ENCODE assay signal across 8 mouse cellular contexts in the genomic region with DNA sequence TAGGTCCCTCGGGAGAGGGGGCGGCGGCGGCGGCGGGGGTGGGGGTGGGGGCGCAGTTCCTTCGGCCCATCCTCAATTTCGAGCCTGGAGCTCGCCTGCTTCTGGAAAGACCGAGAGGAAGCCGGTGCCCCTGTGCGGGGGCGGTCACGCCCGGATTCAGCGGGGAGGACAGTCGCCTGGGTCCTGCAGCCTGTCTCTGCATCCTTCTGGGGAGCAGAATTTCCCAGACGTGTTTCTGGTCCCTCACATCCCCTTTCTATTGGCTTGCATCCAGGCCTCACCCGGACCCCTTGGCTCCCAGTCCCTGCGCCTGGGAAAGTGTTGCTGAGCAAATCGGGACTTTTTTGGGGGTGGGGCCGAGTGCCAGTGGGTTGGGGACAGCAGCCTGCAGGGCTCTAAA. TPM values are rescaled to one million over a fixed set of nuclear protein-coding genes. Genes with fewer than 3 reads are reported as not detected.
DNase-seq lines count a peak whose midpoint lies in the region; ATAC-seq and TF ChIP-seq lines count a peak whose summit lies in the region.

No protein-coding gene starts in this region.

- 0 out of 2 replicates have a peak, but pooled peaks cover 4% of the 10 kb centered on the region for H3K4me1 ChIP-seq in forebrain, embryonic 14.5 days (ENCODE audit: control insufficient read depth, insufficient read depth, low read length)
- H3K4me1 ChIP-seq in hindbrain, embryonic 16.5 days (ENCODE audit: control insufficient read depth, insufficient read depth, low read depth, low read length): peaks cover 8% of the 10 kb centered on the region
- H3K4me1 ChIP-seq in liver, embryonic 14.5 days (replicated peaks; ENCODE audit: control insufficient read depth in 2 of 2, insufficient read depth in 2 of 2, low read length in 1 of 2): no peaks in the 10 kb centered on the region
- H3K4me1 ChIP-seq in small intestine, adult 2 months (ENCODE audit: control insufficient read depth, insufficient read depth, insufficient read length, low read length): no peaks in the 10 kb centered on the region

- peak overlapping the region; percentile 73 for H3K9ac ChIP-seq in forebrain, embryonic 14.5 days (ENCODE audit: low read length)
- peak overlapping the region; percentile 78 for H3K9ac ChIP-seq in hindbrain, embryonic 16.5 days (ENCODE audit: low read depth, low read length)
- H3K9ac ChIP-seq in liver, embryonic 14.5 days (replicated peaks): no peak overlapping the region

- H3K36me3 ChIP-seq in forebrain, embryonic 14.5 days (ENCODE audit: control insufficient read depth, insufficient read depth, low read length): no peaks in the 10 kb centered on the region
- no peaks in the 10 kb centered on the region for H3K36me3 ChIP-seq in hindbrain, embryonic 16.5 days (ENCODE audit: control insufficient read depth, insufficient read depth, low read length)
- no peaks in the 10 kb centered on the region for H3K36me3 ChIP-seq in liver, embryonic 14.5 days (replicated peaks; ENCODE audit: control insufficient read depth, insufficient read depth, low read depth)
- no peaks in the 10 kb centered on the region for H3K36me3 ChIP-seq in small intestine, adult 2 months (ENCODE audit: control insufficient read depth, insufficient read depth, low read length)

- H3K4me2 ChIP-seq in forebrain, embryonic 14.5 days (ENCODE audit: low read length): peak overlapping the region; percentile 81
- peak overlapping the region; percentile 83 for H3K4me2 ChIP-seq in hindbrain, embryonic 16.5 days (ENCODE audit: low read length)
- H3K4me2 ChIP-seq in liver, embryonic 14.5 days (ENCODE audit: low read depth): peak overlapping the region; percentile 60

- TF ChIP-seq POLR2A in small intestine, adult 2 months (IDR thresholded peaks at IDR 0.05; ENCODE audit: low read depth, low read length): no peak

- H3K4me3 ChIP-seq in forebrain, embryonic 14.5 days (ENCODE audit: low read depth, low read length): peak overlapping the region; percentile 65
- H3K4me3 ChIP-seq in hindbrain, embryonic 16.5 days (ENCODE audit: low read length): peak overlapping the region; percentile 74
- H3K4me3 ChIP-seq in liver, embryonic 14.5 days (ENCODE audit: insufficient read depth in 1 of 2, low read depth in 2 of 2, low read length in 2 of 2): peak overlapping the region; percentile 28 to 51
- peak overlapping the region; percentile 82 for H3K4me3 ChIP-seq in small intestine, adult 2 months (ENCODE audit: low read depth, low read length)

- TF ChIP-seq EP300 in liver, embryonic 14.5 days (IDR thresholded peaks at IDR 0.05; ENCODE audit: low read depth): no peak

- no peak overlapping the region for H3K27ac ChIP-seq in forebrain, embryonic 14.5 days (ENCODE audit: low read depth, low read length)
- peak overlapping the region; percentile 30; the same call in 1 of the 2 replicates for H3K27ac ChIP-seq in hindbrain, embryonic 16.5 days (ENCODE audit: low read depth, low read length)
- H3K27ac ChIP-seq in liver, embryonic 14.5 days: no peak overlapping the region
- H3K27ac ChIP-seq in small intestine, adult 2 months (ENCODE audit: insufficient read depth, low read depth, low read length): no peak overlapping the region

- ATAC-seq in forebrain, embryonic 14.5 days: peak; percentile 70
- peak; percentile 81 for ATAC-seq in hindbrain, embryonic 16.5 days
- no peak for ATAC-seq in liver, embryonic 14.5 days (ENCODE audit: insufficient read depth)

- no peaks in the 10 kb centered on the region for H3K27me3 ChIP-seq in forebrain, embryonic 14.5 days (replicated peaks; ENCODE audit: control insufficient read depth, insufficient read depth, low read length)
- H3K27me3 ChIP-seq in hindbrain, embryonic 16.5 days (replicated peaks; ENCODE audit: control insufficient read depth, insufficient read depth, low read length): no peaks in the 10 kb centered on the region
- H3K27me3 ChIP-seq in liver, embryonic 14.5 days (ENCODE audit: control insufficient read depth, insufficient read depth, low read length): peaks cover 12% of the 10 kb centered on the region
- 0 out of 2 replicates have a peak, but pooled peaks cover 3% of the 10 kb centered on the region for H3K27me3 ChIP-seq in small intestine, adult 2 months (ENCODE audit: control insufficient read depth, insufficient read depth, low read length)

- H3K9me3 ChIP-seq in forebrain, embryonic 14.5 days (replicated peaks; ENCODE audit: control insufficient read depth, low read length): no peaks in the 10 kb centered on the region; the same call in 1 of the 2 replicates
- H3K9me3 ChIP-seq in hindbrain, embryonic 16.5 days (ENCODE audit: control insufficient read depth, low read length): no peaks in the 10 kb centered on the region
- H3K9me3 ChIP-seq in liver, embryonic 14.5 days (ENCODE audit: control insufficient read depth, low read length): no peaks in the 10 kb centered on the region

- under 1% methylated on average over 17 of the region's 23 CpGs for WGBS in forebrain, embryonic 14.5 days
- under 1% methylated on average over 23 of the region's 23 CpGs for WGBS in hindbrain, embryonic 16.5 days
- WGBS in liver, embryonic 14.5 days (ENCODE audit: insufficient replicate concordance): 1% methylated on average over 22 of the region's 23 CpGs
- under 1% methylated on average over 21 of the region's 23 CpGs for WGBS in small intestine, adult 2 months

- DNase-seq in layer of hippocampus, postnatal 14 days (ENCODE audit: low spot score in 2 of 2): peak; percentile 12 to 24
- DNase-seq in layer of hippocampus, adult 9-11 months: no peak
- DNase-seq in cerebellum, adult 18-20 months: peak; percentile 23 to 30
- DNase-seq in forebrain, embryonic 14.5 days (ENCODE audit: low spot score): peak; percentile 57
- no peak for DNase-seq in liver, embryonic 14.5 days (ENCODE audit: low read depth in 3 of 3, low spot score in 3 of 3)
- no peak for DNase-seq in gastrocnemius, postnatal 25 days

- TF ChIP-seq CTCF in liver, embryonic 14.5 days (IDR thresholded peaks at IDR 0.05; ENCODE audit: low read depth): no peak
- TF ChIP-seq CTCF in small intestine, adult 2 months (IDR thresholded peaks at IDR 0.05; ENCODE audit: extremely low read depth, insufficient read length, insufficient replicate concordance, low read depth, low read length): no peak

RNA-seq across cellular contexts. Expression of gene 1500009L16Rik, which starts 0.4 kb away (rescaled TPM):
- total RNA-seq in layer of hippocampus, postnatal 14 days (2021): 10 to 100 TPM; 22.7 to 25.6 TPM
- 54.0 and 61.5 TPM in 2 replicates for polyA plus RNA-seq in forebrain, embryonic 14.5 days (2014; fragmentation: Nextera tagmentation; extraction: Ambion mirVana)
- polyA plus RNA-seq in hindbrain, embryonic 16.5 days (2015; fragmentation: Nextera tagmentation; extraction: Ambion mirVana): 93.3 and 115 TPM in 2 replicates
- polyA plus RNA-seq in liver, embryonic 14.5 days (2012; rRNA removed): 0.61 and 0.63 TPM in 2 replicates
- 1.2 and 2.1 TPM in 2 replicates for polyA plus RNA-seq in liver, embryonic 14.5 days (2014; fragmentation: Nextera tagmentation; extraction: Ambion mirVana)
- polyA plus RNA-seq in small intestine, adult 2 months (2012; rRNA removed): 0.36 and 1.5 TPM in 2 replicates
- under 1 TPM; 0.79 to 0.80 TPM for total RNA-seq in gastrocnemius, postnatal 25 days (2021)

Comparison
In these comparisons a context has a peak if more than half of its experiments do, and no peak if none do; other contexts are left out.
1. DNase-seq: peak in layer of hippocampus, postnatal 14 days (2 of 2), cerebellum, adult 18-20 months (2 of 2) and forebrain, embryonic 14.5 days (single experiment); none in layer of hippocampus, adult 9-11 months (single experiment), liver, embryonic 14.5 days (0 of 3) and gastrocnemius, postnatal 25 days (single experiment).
2. RNA of gene 1500009L16Rik, which starts 0.4 kb away (polyA plus RNA-seq): 93.3 to 115 TPM in hindbrain, embryonic 16.5 days and 54.0 to 61.5 TPM in forebrain, embryonic 14.5 days; 0.36 to 1.5 TPM in small intestine, adult 2 months and 0.61 to 2.1 TPM in liver, embryonic 14.5 days; every median in the first group is over 10 times any median in the second.
3. Peak in every context shown above with its lines, with median percentiles within 50 percentile points of each other: H3K4me2 ChIP-seq and H3K4me3 ChIP-seq.